Mouse (Mus musculus) kidney, postnatal 0 days (tissue): ENCODE results near the gene Mtf2. TPM values are rescaled to one million over a fixed set of nuclear protein-coding genes. Genes with fewer than 3 reads are reported as not detected.
"Not testable (repeated sequence)": the region's sequence is repeated elsewhere in the genome, so short reads cannot be mapped to it uniquely, and the experiment has no call there.

Source experiments
- ATAC-seq: fragments of 200-750 bp; cut with Nextera tagmentation; replicated peaks from 2 replicates; pipeline ENCODE4 v1.8.0; 2017; ENCODE audit warnings: low read depth, moderate number of reproducible peaks, moderate TSS enrichment, moderate library complexity; ENCODE audit not compliant: low FRiP score
- DNase-seq: peaks from one replicate; pipeline ENCODE4 v3.0.0-alpha.2; 2016; ENCODE audit warnings: low spot score
- H3K27ac ChIP-seq: fragments of 300-500 bp; sonication (generic); 2 replicates; pipeline ENCODE4 v1.5.1; 2014; ENCODE audit warnings: mild to moderate bottlenecking
- H3K27me3 ChIP-seq: fragments of 300-500 bp; sonication (generic); 2 replicates; pipeline ENCODE4 v1.6.1; 2014; ENCODE audit warnings: low read length, mixed read lengths; ENCODE audit not compliant: insufficient read depth
- H3K36me3 ChIP-seq: fragments of 300-500 bp; sonication (generic); 2 replicates; pipeline ENCODE4 v1.6.1; 2014; ENCODE audit warnings: low read length, mixed read lengths; ENCODE audit not compliant: insufficient read depth
- H3K4me1 ChIP-seq: fragments of 300-500 bp; sonication (generic); replicated peaks from 2 replicates; pipeline ENCODE4 v1.6.1; 2014; ENCODE audit warnings: antibody characterized with exemption, low read length, mixed read lengths; ENCODE audit not compliant: insufficient read depth
- H3K4me2 ChIP-seq: fragments of 300-500 bp; sonication (generic); 2 replicates; pipeline ENCODE4 v1.6.1; 2014; ENCODE audit warnings: mild to moderate bottlenecking, low read length, moderate library complexity, mixed read lengths
- H3K4me3 ChIP-seq: fragments of 300-500 bp; sonication (generic); replicated peaks from 2 replicates; pipeline ENCODE4 v1.5.1; 2014; ENCODE audit warnings: low read depth, low read length
- H3K9ac ChIP-seq: fragments of 300-500 bp; sonication (generic); 2 replicates; pipeline ENCODE4 v1.6.1; 2014; ENCODE audit warnings: low read depth, low read length
- H3K9me3 ChIP-seq: fragments of 300-500 bp; sonication (generic); replicated peaks from 2 replicates; pipeline ENCODE4 v1.6.1; 2016; ENCODE audit warnings: low read length, inconsistent platforms, mixed read lengths
- CTCF ChIP-seq: IDR thresholded peaks from 2 replicates; pipeline ENCODE4 v1.5.1; 2016; ENCODE audit warnings: antibody characterized with exemption, low read depth, mild to moderate bottlenecking, moderate library complexity
- WGBS: fragments of 180-500 bp; shearing (Covaris S2); extraction: QIAGEN DNeasy Blood & Tissue Kit; methylation state at CpG from one replicate; pipeline ENCODE4 v1.1.7; 2014; 5-methylcytosine and 5-hydroxymethylcytosine counted together
- polyA plus RNA-seq: library from polyadenylated mRNA; unstranded; fragments of >200 nt; fragmentation: Nextera tagmentation; extraction: Ambion mirVana; gene quantifications from 2 replicates; pipeline ENCODE4 v1.2.1, GENCODE M21; 2015

The Mtf2 gene
- polyA plus RNA-seq, 1 experiment from 2014 or later: 65.8 TPM

DNA sequence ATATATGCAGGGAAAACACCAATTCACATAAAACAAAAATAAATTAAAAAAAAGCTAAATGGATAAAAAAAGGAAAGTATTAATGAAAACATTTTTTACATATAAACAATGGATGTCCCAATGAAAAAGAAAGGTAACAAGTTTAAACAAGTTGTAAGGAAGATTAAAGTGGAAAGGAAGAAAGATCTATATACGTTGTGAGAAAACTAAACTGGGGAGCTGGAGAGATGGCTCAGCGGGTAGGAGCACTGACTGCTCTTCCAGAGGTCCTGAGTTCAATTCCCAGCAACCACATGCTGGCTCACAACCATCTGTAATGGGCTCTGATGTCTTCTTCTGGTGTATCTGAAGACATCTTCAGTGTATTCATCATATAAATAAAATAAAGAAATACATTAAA, 14.4 kb upstream of the Mtf2 start:
- Histone ChIP-seq H3K4me3 (no peak overlapping the region), H3K4me2 (no peak overlapping the region), H3K9ac (no peak overlapping the region), H3K9me3 (no peaks in the 10 kb centered on the region), H3K36me3 (no peaks in the 10 kb centered on the region), H3K27me3 (no peaks in the 10 kb centered on the region), H3K4me1 (no peaks in the 10 kb centered on the region), H3K27ac (no peak overlapping the region)
- WGBS: 90% methylated on average over 2 of the region's 2 CpGs
- no peak for TF ChIP-seq CTCF
- ATAC-seq (no peak), DNase-seq (no peak)

- H3K36me3 ChIP-seq, H3K4me2 ChIP-seq, H3K27me3 ChIP-seq, H3K4me3 ChIP-seq, H3K9me3 ChIP-seq, ATAC-seq, H3K27ac ChIP-seq, DNase-seq, H3K4me1 ChIP-seq, H3K9ac ChIP-seq: not testable (repeated sequence)
- 92% methylated on average over 9 of the region's 9 CpGs for WGBS
Measured at GRCm38 (mm10) chr5:108051727-108052126, 13.7 kb upstream of the Mtf2 start.

DNA sequence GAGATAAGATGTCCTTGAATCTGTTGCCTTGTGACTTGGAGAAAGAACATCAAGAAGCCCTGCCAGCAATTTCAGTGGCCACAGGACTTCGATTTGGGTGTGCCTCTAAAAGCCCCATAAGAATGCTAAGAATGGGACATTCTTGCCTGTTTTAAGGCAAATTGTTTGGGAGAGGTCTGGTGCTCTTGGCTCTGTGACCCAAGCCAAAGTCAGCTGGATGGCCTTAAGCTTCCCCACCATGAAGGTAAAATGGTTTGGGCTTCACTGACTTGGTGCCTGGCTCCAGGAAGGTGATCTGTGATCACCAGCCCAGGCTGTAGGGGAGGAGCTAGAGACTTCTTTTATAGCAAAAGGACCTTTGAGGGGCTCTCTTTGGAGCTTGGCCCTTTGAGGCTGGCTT, 13.3 kb upstream of the Mtf2 start:
- DNase-seq (no peak), ATAC-seq (no peak)
- no peak for TF ChIP-seq CTCF
- Histone ChIP-seq H3K9ac (no peak overlapping the region), H3K4me3 (no peak overlapping the region), H3K4me2 (no peak overlapping the region), H3K9me3 (no peaks in the 10 kb centered on the region), H3K27ac (no peak overlapping the region), H3K36me3 (no peaks in the 10 kb centered on the region), H3K4me1 (no peaks in the 10 kb centered on the region), H3K27me3 (no peaks in the 10 kb centered on the region)
- WGBS: 83% methylated on average over 1 of the region's 1 CpGs

GRCm38 (mm10) chr5:108053566-108053965, 11.9 kb upstream of the Mtf2 start:
- 88% methylated on average over 6 of the region's 6 CpGs for WGBS
- H3K4me2 ChIP-seq: no peak overlapping the region
- no peak for TF ChIP-seq CTCF
- no peaks in the 10 kb centered on the region for H3K4me1 ChIP-seq
- DNase-seq: no peak
- H3K4me3 ChIP-seq: no peak overlapping the region
- no peaks in the 10 kb centered on the region for H3K9me3 ChIP-seq
- H3K9ac ChIP-seq: no peak overlapping the region
- no peaks in the 10 kb centered on the region for H3K27me3 ChIP-seq
- H3K36me3 ChIP-seq: no peaks in the 10 kb centered on the region
- H3K27ac ChIP-seq: no peak overlapping the region
- no peak for ATAC-seq

GRCm38 (mm10) chr5:108060413-108060812, 5.1 kb upstream of the Mtf2 start:
- no peak for ATAC-seq
- no peak overlapping the region for H3K9ac ChIP-seq
- no peak overlapping the region for H3K4me3 ChIP-seq
- TF ChIP-seq CTCF: no peak
- H3K27ac ChIP-seq: no peak overlapping the region
- no peak overlapping the region for H3K4me2 ChIP-seq
- no peaks in the 10 kb centered on the region for H3K36me3 ChIP-seq
- no peaks in the 10 kb centered on the region for H3K4me1 ChIP-seq
- WGBS: 93% methylated on average over 9 of the region's 9 CpGs
- no peaks in the 10 kb centered on the region for H3K27me3 ChIP-seq
- DNase-seq: no peak
- H3K9me3 ChIP-seq: no peaks in the 10 kb centered on the region

GRCm38 (mm10) chr5:108072301-108072700, 6.8 kb downstream of the Mtf2 start:
- TF ChIP-seq CTCF: no peak
- ATAC-seq (no peak), DNase-seq (no peak)
- no peaks in the 10 kb centered on the region for H3K27me3 ChIP-seq
- no peak overlapping the region for H3K4me3 ChIP-seq
- WGBS: 94% methylated on average over 1 of the region's 1 CpGs
- no peak overlapping the region for H3K4me2 ChIP-seq
- H3K4me1 ChIP-seq: no peaks in the 10 kb centered on the region
- peaks cover 24% of the 10 kb centered on the region; the same call in 1 of the 2 replicates for H3K36me3 ChIP-seq
- H3K9ac ChIP-seq: no peak overlapping the region
- H3K9me3 ChIP-seq: no peaks in the 10 kb centered on the region
- H3K27ac ChIP-seq: no peak overlapping the region

DNA sequence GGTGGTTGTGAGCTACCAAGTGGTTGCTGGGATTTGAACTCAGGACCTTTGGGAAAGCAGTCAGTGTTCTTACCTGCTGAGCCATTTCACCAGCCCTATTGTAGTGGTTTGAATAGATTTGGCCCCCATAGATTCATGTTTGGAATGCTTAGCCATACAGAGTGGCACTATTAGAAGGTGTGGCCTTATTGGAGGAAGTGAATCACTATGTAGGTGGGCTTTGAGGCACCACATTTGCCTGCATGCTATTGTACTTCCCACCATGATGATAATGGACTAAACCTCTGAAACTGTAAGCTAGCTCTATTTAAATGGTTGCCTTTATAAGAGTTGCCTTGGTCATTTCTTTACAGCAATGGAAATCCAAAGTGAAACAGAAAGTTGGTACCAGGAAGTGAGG, 10.8 kb downstream of the Mtf2 start:
- Histone ChIP-seq H3K4me2 (no peak overlapping the region), H3K27me3 (no peaks in the 10 kb centered on the region), H3K4me3 (no peak overlapping the region), H3K36me3 (peaks cover 16% of the 10 kb centered on the region; the same call in 1 of the 2 replicates), H3K9me3 (no peaks in the 10 kb centered on the region), H3K9ac (no peak overlapping the region), H3K4me1 (no peaks in the 10 kb centered on the region), H3K27ac (no peak overlapping the region)
- TF ChIP-seq CTCF: no peak
- ATAC-seq: no peak
- DNase-seq: no peak
